Mouse (Mus musculus): ENCODE data around the gene Creb3. TPM values are rescaled to one million over a fixed set of nuclear protein-coding genes. Genes with fewer than 3 reads are reported as not detected.

The Creb3 gene
- polyA plus RNA-seq, 1 experiment from 2014 or later: 89.2 TPM

GRCm38 (mm10) chr4:43562769-43563600 lies 853 bp downstream of the Creb3 start:
- Histone ChIP-seq H3K27me3 (ENCODE audit: control insufficient read depth, insufficient read depth, low read length) (no peaks in the 10 kb centered on the region), H3K36me3 (ENCODE audit: control insufficient read depth, insufficient read depth, low read length) (peaks cover 17% of the 10 kb centered on the region), H3K9me3 (ENCODE audit: control insufficient read depth, low read length) (no peaks in the 10 kb centered on the region), H3K4me2 (replicated peaks; ENCODE audit: low read depth) (peak overlapping the region; percentile 60), H3K4me3 (ENCODE audit: low read depth, low read length) (peak overlapping the region; percentile 88), H3K4me1 (replicated peaks; ENCODE audit: control insufficient read depth, insufficient read depth) (peaks cover 20% of the 10 kb centered on the region), H3K27ac (replicated peaks) (peak overlapping the region; percentile 100), H3K9ac (ENCODE audit: low read length) (peak overlapping the region; percentile 96)
- 6% methylated on average over 22 of the region's 22 CpGs for WGBS
- TF ChIP-seq CTCF (IDR thresholded peaks at IDR 0.05; ENCODE audit: low read depth) (no peak), EP300 (optimal IDR thresholded peaks at IDR 0.05) (no peak)
- ATAC-seq (ENCODE audit: low FRiP score, low TSS enrichment) (0 out of 2 replicates have a peak, but pooled peaks have one; percentile 1), DNase-seq (ENCODE audit: low spot score) (peak; percentile 42)

DNA sequence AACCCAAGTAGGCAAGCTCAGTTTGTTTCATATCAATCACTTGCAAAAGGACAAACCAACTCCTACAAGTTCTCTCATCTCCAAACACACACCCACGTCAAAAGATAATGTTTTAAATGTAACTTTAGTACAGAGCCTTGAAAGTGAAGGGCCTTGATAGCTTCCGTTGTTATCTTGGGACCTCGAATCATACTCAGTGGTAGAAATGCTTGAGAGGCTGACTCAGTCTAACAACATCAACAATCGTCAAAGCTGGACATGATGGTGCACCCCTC lies 1.4 kb downstream of the Creb3 start:
- H3K27me3 ChIP-seq (ENCODE audit: control insufficient read depth, insufficient read depth, low read length): no peaks in the 10 kb centered on the region
- ATAC-seq (ENCODE audit: low FRiP score, low TSS enrichment): no peak
- WGBS: 66% methylated on average over 4 of the region's 4 CpGs
- H3K4me3 ChIP-seq (ENCODE audit: low read depth, low read length): peak overlapping the region; percentile 88
- peaks cover 20% of the 10 kb centered on the region for H3K36me3 ChIP-seq (ENCODE audit: control insufficient read depth, insufficient read depth, low read length)
- no peak for DNase-seq (ENCODE audit: low spot score)
- no peaks in the 10 kb centered on the region for H3K9me3 ChIP-seq (ENCODE audit: control insufficient read depth, low read length)
- peaks cover 17% of the 10 kb centered on the region for H3K4me1 ChIP-seq (replicated peaks; ENCODE audit: control insufficient read depth, insufficient read depth)
- 0 out of 2 replicates have a peak overlapping the region, but pooled peaks have one; percentile 9 for H3K27ac ChIP-seq (replicated peaks)
- H3K4me2 ChIP-seq (replicated peaks; ENCODE audit: low read depth): peak overlapping the region; percentile 60
- peak overlapping the region; percentile 96; the same call in 1 of the 2 replicates for H3K9ac ChIP-seq (ENCODE audit: low read length)
- TF ChIP-seq EP300 (optimal IDR thresholded peaks at IDR 0.05) (no peak), CTCF (IDR thresholded peaks at IDR 0.05; ENCODE audit: low read depth) (no peak)

DNA sequence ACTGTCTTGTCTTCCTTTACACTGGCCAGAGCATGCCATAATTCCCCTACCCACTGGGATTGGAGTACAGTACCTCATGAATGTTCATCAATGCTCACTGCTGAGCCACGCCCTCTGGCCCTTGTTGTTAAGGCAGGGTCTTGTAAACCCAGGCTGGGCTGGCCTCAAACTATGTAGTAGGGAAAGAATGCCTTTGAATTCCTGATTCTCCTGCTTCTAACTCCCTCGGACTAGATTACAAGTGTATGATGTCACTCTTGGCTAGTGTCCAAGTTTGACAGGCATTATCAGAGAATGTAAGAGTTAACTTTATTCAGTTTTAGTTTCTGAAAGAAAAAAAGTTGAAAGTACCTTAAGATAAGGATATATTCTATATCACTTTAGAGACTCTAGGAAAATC lies 2.1 kb downstream of the Creb3 start:
- no peak for DNase-seq (ENCODE audit: low spot score)
- H3K9me3 ChIP-seq (ENCODE audit: control insufficient read depth, low read length): no peaks in the 10 kb centered on the region

DNA sequence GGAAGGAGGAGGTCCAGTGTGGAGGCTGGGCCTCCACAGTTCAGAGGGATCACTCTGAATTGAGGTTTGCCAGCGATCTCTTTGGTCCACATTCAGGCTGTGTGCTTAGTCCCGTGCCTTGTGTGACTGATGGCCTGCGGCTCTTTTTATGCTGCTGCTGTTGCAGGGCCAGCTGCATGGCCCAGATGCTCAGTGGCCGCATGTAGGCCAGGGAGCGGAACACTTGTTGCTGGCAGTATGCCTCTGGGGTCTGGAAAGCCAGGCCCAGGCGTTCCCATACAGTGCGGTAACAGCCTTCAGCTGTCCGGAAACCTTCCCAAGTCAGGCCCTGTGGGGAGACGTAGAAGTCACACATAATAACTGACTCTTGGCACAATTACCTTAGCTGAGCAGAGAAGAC lies 5.0 kb downstream of the Creb3 start:
- WGBS: 91% methylated on average over 9 of the region's 9 CpGs
- Histone ChIP-seq H3K4me3 (ENCODE audit: low read depth, low read length) (no peak overlapping the region), H3K27ac (replicated peaks) (no peak overlapping the region), H3K4me2 (replicated peaks; ENCODE audit: low read depth) (no peak overlapping the region), H3K4me1 (replicated peaks; ENCODE audit: control insufficient read depth, insufficient read depth) (peaks cover 7% of the 10 kb centered on the region; the same call in 1 of the 2 replicates), H3K9me3 (ENCODE audit: control insufficient read depth, low read length) (no peaks in the 10 kb centered on the region), H3K27me3 (ENCODE audit: control insufficient read depth, insufficient read depth, low read length) (no peaks in the 10 kb centered on the region), H3K9ac (ENCODE audit: low read length) (no peak overlapping the region), H3K36me3 (ENCODE audit: control insufficient read depth, insufficient read depth, low read length) (peaks cover 22% of the 10 kb centered on the region)
- DNase-seq (ENCODE audit: low spot score) (no peak), ATAC-seq (ENCODE audit: low FRiP score, low TSS enrichment) (no peak)
- TF ChIP-seq EP300 (optimal IDR thresholded peaks at IDR 0.05) (no peak), CTCF (IDR thresholded peaks at IDR 0.05; ENCODE audit: low read depth) (no peak)

More for the DNA sequence above, 2.1 kb downstream of the Creb3 start:
- H3K4me3 ChIP-seq (ENCODE audit: low read depth, low read length): no peak overlapping the region
- H3K27ac ChIP-seq (replicated peaks): no peak overlapping the region
- no peak for ATAC-seq (ENCODE audit: low FRiP score, low TSS enrichment)
- H3K9ac ChIP-seq (ENCODE audit: low read length): no peak overlapping the region
- H3K27me3 ChIP-seq (ENCODE audit: control insufficient read depth, insufficient read depth, low read length): no peaks in the 10 kb centered on the region
- H3K4me2 ChIP-seq (replicated peaks; ENCODE audit: low read depth): no peak overlapping the region
- H3K4me1 ChIP-seq (replicated peaks; ENCODE audit: control insufficient read depth, insufficient read depth): peaks cover 14% of the 10 kb centered on the region
- peaks cover 20% of the 10 kb centered on the region for H3K36me3 ChIP-seq (ENCODE audit: control insufficient read depth, insufficient read depth, low read length)
- no peak for TF ChIP-seq CTCF (IDR thresholded peaks at IDR 0.05; ENCODE audit: low read depth)
- TF ChIP-seq EP300 (optimal IDR thresholded peaks at IDR 0.05): no peak
- WGBS: 32% methylated on average over 2 of the region's 2 CpGs

- Histone ChIP-seq H3K9ac (ENCODE audit: low read length) (no peak overlapping the region), H3K27me3 (ENCODE audit: control insufficient read depth, insufficient read depth, low read length) (no peaks in the 10 kb centered on the region), H3K4me2 (replicated peaks; ENCODE audit: low read depth) (no peak overlapping the region), H3K4me3 (ENCODE audit: low read depth, low read length) (no peak overlapping the region), H3K4me1 (replicated peaks; ENCODE audit: control insufficient read depth, insufficient read depth) (no peaks in the 10 kb centered on the region), H3K9me3 (ENCODE audit: control insufficient read depth, low read length) (no peaks in the 10 kb centered on the region), H3K36me3 (ENCODE audit: control insufficient read depth, insufficient read depth, low read length) (peaks cover 15% of the 10 kb centered on the region), H3K27ac (replicated peaks) (0 out of 2 replicates have a peak overlapping the region, but pooled peaks have one; percentile 53)
- no peak for TF ChIP-seq CTCF (IDR thresholded peaks at IDR 0.05; ENCODE audit: low read depth)
- TF ChIP-seq EP300 (optimal IDR thresholded peaks at IDR 0.05): no peak
- DNase-seq (ENCODE audit: low spot score) (no peak), ATAC-seq (ENCODE audit: low FRiP score, low TSS enrichment) (peak; percentile 49)
- 79% methylated on average over 6 of the region's 6 CpGs for WGBS
Observed at GRCm38 (mm10) chr4:43571395-43572045, 9.4 kb downstream of the Creb3 start.

DNA sequence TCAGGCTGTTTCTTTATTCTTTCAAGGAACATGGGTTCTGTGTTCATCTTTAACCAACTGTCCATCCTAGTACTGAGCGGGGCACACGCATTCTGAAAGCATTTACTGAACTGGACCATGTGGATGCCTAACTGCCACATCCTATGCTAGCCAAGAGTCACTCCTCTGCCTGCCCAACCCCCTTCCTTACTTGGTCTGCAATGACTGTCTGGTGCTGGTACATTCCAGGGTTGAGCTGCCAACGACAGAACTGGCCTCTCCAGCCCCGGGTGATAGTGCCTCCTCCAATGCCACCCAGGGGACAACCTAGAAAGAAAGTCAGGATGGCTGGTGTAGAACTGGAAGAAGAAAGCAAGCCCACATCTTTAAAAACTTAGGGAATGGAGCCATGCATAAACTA lies 11.4 kb downstream of the Creb3 start:
- Histone ChIP-seq H3K4me2 (replicated peaks; ENCODE audit: low read depth) (no peak overlapping the region), H3K9me3 (ENCODE audit: control insufficient read depth, low read length) (no peaks in the 10 kb centered on the region), H3K9ac (ENCODE audit: low read length) (no peak overlapping the region), H3K27me3 (ENCODE audit: control insufficient read depth, insufficient read depth, low read length) (no peaks in the 10 kb centered on the region), H3K36me3 (ENCODE audit: control insufficient read depth, insufficient read depth, low read length) (peaks cover 2% of the 10 kb centered on the region; the same call in 1 of the 2 replicates), H3K4me3 (ENCODE audit: low read depth, low read length) (no peak overlapping the region), H3K4me1 (replicated peaks; ENCODE audit: control insufficient read depth, insufficient read depth) (0 out of 2 replicates have a peak, but pooled peaks cover 2% of the 10 kb centered on the region), H3K27ac (replicated peaks) (no peak overlapping the region)
- WGBS: 92% methylated on average over 4 of the region's 4 CpGs
- DNase-seq (ENCODE audit: low spot score) (no peak), ATAC-seq (ENCODE audit: low FRiP score, low TSS enrichment) (no peak)
- no peak for TF ChIP-seq CTCF (IDR thresholded peaks at IDR 0.05; ENCODE audit: low read depth)
- TF ChIP-seq EP300 (optimal IDR thresholded peaks at IDR 0.05): no peak

Data from stomach, postnatal 0 days (tissue).